Mouse (Mus musculus): ENCODE results near the gene Ldhd. TPM values are rescaled to one million over a fixed set of nuclear protein-coding genes. Genes with fewer than 3 reads are reported as not detected.

The Ldhd gene
- total and polyA plus RNA-seq, 3 experiments = 0.08 TPM; not detected in 2

GRCm38 (mm10) chr8:111666751-111667150, 36.6 kb upstream of the Ldhd start:
- TF ChIP-seq HCFC1 (IDR thresholded peaks at IDR 0.05; ENCODE audit: low read depth, low read length) (no peak), EP300 (IDR thresholded peaks at IDR 0.05; ENCODE audit: low read length) (no peak), USF2 (conservative IDR thresholded peaks at IDR 0.05; ENCODE audit: low read depth, low read length) (no peak), UBTF (IDR thresholded peaks at IDR 0.05; ENCODE audit: low read depth, low read length) (no peak), GABPA (IDR thresholded peaks at IDR 0.05; ENCODE audit: insufficient replicate concordance, low read depth, low read length) (no peak), POLR2A (IDR thresholded peaks at IDR 0.05; ENCODE audit: low read depth, low read length) (no peak), TBP (conservative IDR thresholded peaks at IDR 0.05; ENCODE audit: low read depth, low read length) (no peak), ZKSCAN1 (IDR thresholded peaks at IDR 0.05; ENCODE audit: borderline replicate concordance, low read depth, low read length) (no peak), ZMIZ1 (IDR thresholded peaks at IDR 0.05; ENCODE audit: low read depth, low read length) (no peak), POLR2AphosphoS2 (IDR thresholded peaks at IDR 0.05; ENCODE audit: low read depth, low read length) (no peak), BHLHE40 (IDR thresholded peaks at IDR 0.05; ENCODE audit: low read depth, low read length) (no peak), USF1 (IDR thresholded peaks at IDR 0.05; ENCODE audit: low read depth, low read length) (no peak), NELFE (IDR thresholded peaks at IDR 0.05; ENCODE audit: low read depth, low read length) (no peak), SMC3 (IDR thresholded peaks at IDR 0.05; ENCODE audit: low read depth, low read length) (no peak), E2F4 (IDR thresholded peaks at IDR 0.05; ENCODE audit: insufficient replicate concordance, low read depth, low read length) (no peak), CTCF (conservative IDR thresholded peaks at IDR 0.05 in 1 of 2, IDR thresholded peaks at IDR 0.05 in 1 of 2; ENCODE audit: low read depth in 2 of 2, low read length in 2 of 2) (no peak), MAFK (IDR thresholded peaks at IDR 0.05; ENCODE audit: insufficient replicate concordance, low read length) (no peak), KAT2A (IDR thresholded peaks at IDR 0.05; ENCODE audit: insufficient replicate concordance, low read length) (no peak), PAX5 (IDR thresholded peaks at IDR 0.05; ENCODE audit: low read length) (no peak), ZC3H11A (IDR thresholded peaks at IDR 0.05; ENCODE audit: low read depth, low read length) (no peak)
- dilution Hi-C loops (cut with MboI; ENCODE audit: extremely low pct_ligation_motif_present, extremely low pct_unique_long_range_greater_than_20kb, low sequenced_read_pairs) = no loop called here
- no peak overlapping the region for H3K4me2 ChIP-seq (ENCODE audit: insufficient read depth, low read depth, poor library complexity, severe bottlenecking)
- H3K4me1 ChIP-seq (ENCODE audit: control insufficient read depth in 1 of 2, insufficient read depth in 2 of 2) = no peaks in the 10 kb centered on the region
- no peak for DNase-seq (ENCODE audit: extremely low read depth)
- H3K9me3 ChIP-seq (replicated peaks; ENCODE audit: low read length) = peaks cover 5% of the 10 kb centered on the region
- H3K79me2 ChIP-seq (replicated peaks; ENCODE audit: control insufficient read depth, extremely low read depth, insufficient read depth, poor library complexity, severe bottlenecking) = no peaks in the 10 kb centered on the region
- peaks cover 15 to 63% of the 10 kb centered on the region in 2 experiments for H3K36me3 ChIP-seq (replicated peaks in 1 of 2; ENCODE audit: control insufficient read depth in 1 of 2, insufficient read depth in 1 of 2, low read length in 1 of 2)
- no peaks in the 10 kb centered on the region for H3K27me3 ChIP-seq (replicated peaks)
- no peak overlapping the region for H3K9ac ChIP-seq (ENCODE audit: insufficient read depth, low read depth)
- H3K27ac ChIP-seq (ENCODE audit: insufficient read depth, low read depth) = no peak overlapping the region
- in situ Hi-C loops (cut with MboI; ENCODE audit: low pct_ligation_motif_present, low pct_unique_long_range_greater_than_20kb, low sequenced_read_pairs) = no loop called here
- H3K4me3 ChIP-seq (replicated peaks in 1 of 3; ENCODE audit: low read depth in 2 of 3, low read length in 2 of 3, poor library complexity in 1 of 3) = no peak overlapping the region

- H3K27me3 ChIP-seq (replicated peaks) = no peaks in the 10 kb centered on the region
- no peak overlapping the region for H3K9ac ChIP-seq (ENCODE audit: insufficient read depth, low read depth)
- H3K36me3 ChIP-seq (replicated peaks in 1 of 2; ENCODE audit: control insufficient read depth in 1 of 2, insufficient read depth in 1 of 2, low read length in 1 of 2) = peaks cover 3 to 58% of the 10 kb centered on the region in 2 experiments
- peaks cover 0 to 19% of the 10 kb centered on the region in 2 experiments; a peak in 2 of 4 replicates for H3K4me1 ChIP-seq (ENCODE audit: control insufficient read depth in 1 of 2, insufficient read depth in 2 of 2)
- H3K79me2 ChIP-seq (replicated peaks; ENCODE audit: control insufficient read depth, extremely low read depth, insufficient read depth, poor library complexity, severe bottlenecking) = no peaks in the 10 kb centered on the region
- H3K27ac ChIP-seq (ENCODE audit: insufficient read depth, low read depth) = no peak overlapping the region
- dilution Hi-C loops (cut with MboI; ENCODE audit: extremely low pct_ligation_motif_present, extremely low pct_unique_long_range_greater_than_20kb, low sequenced_read_pairs) (no loop called here), in situ Hi-C loops (cut with MboI; ENCODE audit: low pct_ligation_motif_present, low pct_unique_long_range_greater_than_20kb, low sequenced_read_pairs) (no loop called here)
- H3K4me2 ChIP-seq (ENCODE audit: insufficient read depth, low read depth, poor library complexity, severe bottlenecking) = no peak overlapping the region
- TF ChIP-seq HCFC1 (IDR thresholded peaks at IDR 0.05; ENCODE audit: low read depth, low read length) (no peak), BHLHE40 (IDR thresholded peaks at IDR 0.05; ENCODE audit: low read depth, low read length) (no peak), PAX5 (IDR thresholded peaks at IDR 0.05; ENCODE audit: low read length) (no peak), GABPA (IDR thresholded peaks at IDR 0.05; ENCODE audit: insufficient replicate concordance, low read depth, low read length) (no peak), ZC3H11A (IDR thresholded peaks at IDR 0.05; ENCODE audit: low read depth, low read length) (no peak), RAD21 (IDR thresholded peaks at IDR 0.05; ENCODE audit: low read depth, low read length) (peak; percentile 64), TCF12 (IDR thresholded peaks at IDR 0.05; ENCODE audit: low read depth, low read length) (no peak), NRF1 (IDR thresholded peaks at IDR 0.05; ENCODE audit: low read depth, low read length) (no peak), MAFK (IDR thresholded peaks at IDR 0.05; ENCODE audit: insufficient replicate concordance, low read length) (no peak), ZNF384 (IDR thresholded peaks at IDR 0.05; ENCODE audit: low read depth, low read length) (no peak), MYC (IDR thresholded peaks at IDR 0.05; ENCODE audit: low read depth, low read length) (no peak), MAX (IDR thresholded peaks at IDR 0.05; ENCODE audit: low read length) (no peak), NELFE (IDR thresholded peaks at IDR 0.05; ENCODE audit: low read depth, low read length) (no peak), POLR2A (IDR thresholded peaks at IDR 0.05; ENCODE audit: low read depth, low read length) (no peak), SMC3 (IDR thresholded peaks at IDR 0.05; ENCODE audit: low read depth, low read length) (peak; percentile 76), CTCF (conservative IDR thresholded peaks at IDR 0.05 in 1 of 2, IDR thresholded peaks at IDR 0.05 in 1 of 2; ENCODE audit: low read depth in 2 of 2, low read length in 2 of 2) (peak; percentile 63 to 82)
- DNase-seq (ENCODE audit: extremely low read depth) = peak; percentile 53
- no peaks in the 10 kb centered on the region for H3K9me3 ChIP-seq (replicated peaks; ENCODE audit: low read length)
- H3K4me3 ChIP-seq (replicated peaks in 1 of 3; ENCODE audit: low read depth in 2 of 3, low read length in 2 of 3, poor library complexity in 1 of 3) = no peak overlapping the region
Observed at GRCm38 (mm10) chr8:111662473-111662872, 32.3 kb upstream of the Ldhd start.

Measured in CH12.LX (cell line).